Mouse (Mus musculus): ENCODE data around the gene Megf11.

GRCm38 (mm10) chr9:64633169-64633568 is 247.7 kb downstream of the Megf11 start:
- TF ChIP-seq POLR2A (IDR thresholded peaks at IDR 0.05; ENCODE audit: borderline replicate concordance, extremely low read depth, low read depth, low read length) (no peak), CTCF (IDR thresholded peaks at IDR 0.05; ENCODE audit: insufficient read depth, low read length) (no peak)
